Mouse (Mus musculus): ENCODE measurements around the gene Eif4a2. TPM values are rescaled to one million over a fixed set of nuclear protein-coding genes. Genes with fewer than 3 reads are reported as not detected.

The Eif4a2 gene
- polyA plus RNA-seq, 1 experiment from 2014 or later, result 58.3 TPM

GRCm38 (mm10) chr16:23106121-23106520 lies 1.1 kb upstream of the Eif4a2 start:
- Histone ChIP-seq H3K4me3 (replicated peaks) (no peak overlapping the region), H3K27me3 (no peaks in the 10 kb centered on the region), H3K4me1 (replicated peaks) (peaks cover 52% of the 10 kb centered on the region), H3K9me3 (replicated peaks) (no peaks in the 10 kb centered on the region), H3K4me2 (peak overlapping the region; percentile 82), H3K9ac (no peak overlapping the region), H3K27ac (replicated peaks) (no peak overlapping the region), H3K36me3 (replicated peaks) (peaks cover 29% of the 10 kb centered on the region)
- WGBS (ENCODE audit: insufficient replicate concordance), result 66% methylated on average over 7 of the region's 7 CpGs
- no peak for ATAC-seq (ENCODE audit: insufficient read depth)

- Histone ChIP-seq H3K9ac (peak overlapping the region; percentile 96), H3K4me3 (replicated peaks) (peak overlapping the region; percentile 82), H3K27ac (replicated peaks) (peak overlapping the region; percentile 94), H3K27me3 (no peaks in the 10 kb centered on the region), H3K9me3 (replicated peaks) (no peaks in the 10 kb centered on the region), H3K4me2 (peak overlapping the region; percentile 82), H3K36me3 (replicated peaks) (peaks cover 49% of the 10 kb centered on the region), H3K4me1 (replicated peaks) (peaks cover 51% of the 10 kb centered on the region)
- peak; percentile 71 for ATAC-seq (ENCODE audit: insufficient read depth)
- WGBS (ENCODE audit: insufficient replicate concordance), result under 1% methylated on average over 52 of the region's 52 CpGs
Observed at GRCm38 (mm10) chr16:23107946-23108759, 909 bp downstream of the Eif4a2 start.

- ATAC-seq (ENCODE audit: insufficient read depth), result no peak
- H3K27me3 ChIP-seq, result no peaks in the 10 kb centered on the region
- peak overlapping the region; percentile 94 for H3K27ac ChIP-seq (replicated peaks)
- H3K4me3 ChIP-seq (replicated peaks), result peak overlapping the region; percentile 82
- peaks cover 44% of the 10 kb centered on the region for H3K4me1 ChIP-seq (replicated peaks)
- H3K36me3 ChIP-seq (replicated peaks), result peaks cover 53% of the 10 kb centered on the region
- no peaks in the 10 kb centered on the region for H3K9me3 ChIP-seq (replicated peaks)
- peak overlapping the region; percentile 82 for H3K4me2 ChIP-seq
- WGBS (ENCODE audit: insufficient replicate concordance), result 2% methylated on average over 5 of the region's 5 CpGs
- peak overlapping the region; percentile 96 for H3K9ac ChIP-seq
Observed at GRCm38 (mm10) chr16:23108943-23109342, 1.7 kb downstream of the Eif4a2 start.

GRCm38 (mm10) chr16:23109350-23110280 lies 2.4 kb downstream of the Eif4a2 start:
- Histone ChIP-seq H3K9me3 (replicated peaks) (no peaks in the 10 kb centered on the region), H3K36me3 (replicated peaks) (peaks cover 60% of the 10 kb centered on the region), H3K27ac (replicated peaks) (peak overlapping the region; percentile 94), H3K9ac (peak overlapping the region; percentile 96), H3K4me3 (replicated peaks) (peak overlapping the region; percentile 82), H3K4me2 (peak overlapping the region; percentile 82), H3K4me1 (replicated peaks) (peaks cover 41% of the 10 kb centered on the region), H3K27me3 (no peaks in the 10 kb centered on the region)
- WGBS (ENCODE audit: insufficient replicate concordance), result 33% methylated on average over 5 of the region's 5 CpGs
- no peak for ATAC-seq (ENCODE audit: insufficient read depth)

- Histone ChIP-seq H3K9ac (no peak overlapping the region), H3K4me3 (replicated peaks) (no peak overlapping the region), H3K27me3 (no peaks in the 10 kb centered on the region), H3K9me3 (replicated peaks) (no peaks in the 10 kb centered on the region), H3K4me1 (replicated peaks) (peaks cover 30% of the 10 kb centered on the region), H3K27ac (replicated peaks) (no peak overlapping the region), H3K4me2 (no peak overlapping the region), H3K36me3 (replicated peaks) (peaks cover 86% of the 10 kb centered on the region)
- ATAC-seq (ENCODE audit: insufficient read depth), result no peak
- WGBS (ENCODE audit: insufficient replicate concordance), result 76% methylated on average over 12 of the region's 12 CpGs
Observed at GRCm38 (mm10) chr16:23112348-23112747, 5.1 kb downstream of the Eif4a2 start.

- WGBS (ENCODE audit: insufficient replicate concordance), result 35% methylated on average over 9 of the region's 9 CpGs
- Histone ChIP-seq H3K4me3 (replicated peaks) (no peak overlapping the region), H3K36me3 (replicated peaks) (peaks cover 92% of the 10 kb centered on the region), H3K4me1 (replicated peaks) (peaks cover 30% of the 10 kb centered on the region), H3K27ac (replicated peaks) (no peak overlapping the region), H3K27me3 (no peaks in the 10 kb centered on the region), H3K9ac (no peak overlapping the region), H3K4me2 (no peak overlapping the region), H3K9me3 (replicated peaks) (no peaks in the 10 kb centered on the region)
- ATAC-seq (ENCODE audit: insufficient read depth), result no peak
Observed at GRCm38 (mm10) chr16:23112861-23113435, 5.7 kb downstream of the Eif4a2 start.

GRCm38 (mm10) chr16:23113903-23114302 lies 6.7 kb downstream of the Eif4a2 start:
- peaks cover 27% of the 10 kb centered on the region for H3K4me1 ChIP-seq (replicated peaks)
- H3K4me3 ChIP-seq (replicated peaks), result no peak overlapping the region
- H3K4me2 ChIP-seq, result no peak overlapping the region
- no peak overlapping the region for H3K27ac ChIP-seq (replicated peaks)
- H3K27me3 ChIP-seq, result no peaks in the 10 kb centered on the region
- H3K36me3 ChIP-seq (replicated peaks), result peaks cover 91% of the 10 kb centered on the region
- no peak overlapping the region for H3K9ac ChIP-seq
- no peaks in the 10 kb centered on the region for H3K9me3 ChIP-seq (replicated peaks)
- 0 out of 2 replicates have a peak, but pooled peaks have one; percentile 11 for ATAC-seq (ENCODE audit: insufficient read depth)

GRCm38 (mm10) chr16:23114339-23115171 lies 7.3 kb downstream of the Eif4a2 start:
- WGBS (ENCODE audit: insufficient replicate concordance), result 48% methylated on average over 5 of the region's 5 CpGs
- H3K9ac ChIP-seq, result no peak overlapping the region
- H3K27me3 ChIP-seq, result no peaks in the 10 kb centered on the region
- H3K4me3 ChIP-seq (replicated peaks), result no peak overlapping the region
- no peaks in the 10 kb centered on the region for H3K9me3 ChIP-seq (replicated peaks)
- ATAC-seq (ENCODE audit: insufficient read depth), result 0 out of 2 replicates have a peak, but pooled peaks have one; percentile 17
- peaks cover 91% of the 10 kb centered on the region for H3K36me3 ChIP-seq (replicated peaks)
- H3K27ac ChIP-seq (replicated peaks), result no peak overlapping the region
- H3K4me2 ChIP-seq, result no peak overlapping the region
- peaks cover 21% of the 10 kb centered on the region for H3K4me1 ChIP-seq (replicated peaks)

- Histone ChIP-seq H3K36me3 (replicated peaks) (peaks cover 91% of the 10 kb centered on the region), H3K27me3 (no peaks in the 10 kb centered on the region), H3K4me2 (no peak overlapping the region), H3K4me1 (replicated peaks) (peaks cover 13% of the 10 kb centered on the region; the same call in 1 of the 2 replicates), H3K9ac (no peak overlapping the region), H3K9me3 (replicated peaks) (no peaks in the 10 kb centered on the region), H3K4me3 (replicated peaks) (no peak overlapping the region), H3K27ac (replicated peaks) (no peak overlapping the region)
- WGBS (ENCODE audit: insufficient replicate concordance), result 84% methylated on average over 3 of the region's 3 CpGs
- no peak for ATAC-seq (ENCODE audit: insufficient read depth)
Observed at GRCm38 (mm10) chr16:23115486-23115885, 8.2 kb downstream of the Eif4a2 start.

GRCm38 (mm10) chr16:23117173-23117572 lies 9.9 kb downstream of the Eif4a2 start:
- H3K27ac ChIP-seq (replicated peaks), result no peak overlapping the region
- no peak for ATAC-seq (ENCODE audit: insufficient read depth)
- no peak overlapping the region for H3K4me3 ChIP-seq (replicated peaks)
- H3K4me2 ChIP-seq, result no peak overlapping the region
- 64% methylated on average over 4 of the region's 4 CpGs for WGBS (ENCODE audit: insufficient replicate concordance)
- H3K27me3 ChIP-seq, result no peaks in the 10 kb centered on the region
- H3K4me1 ChIP-seq (replicated peaks), result no peaks in the 10 kb centered on the region
- H3K9me3 ChIP-seq (replicated peaks), result no peaks in the 10 kb centered on the region
- H3K9ac ChIP-seq, result no peak overlapping the region
- peaks cover 91% of the 10 kb centered on the region for H3K36me3 ChIP-seq (replicated peaks)

Measured in liver, embryonic 15.5 days (tissue).